Mouse (Mus musculus) liver, embryonic 14.5 days (tissue): ENCODE data around the gene 9130409I23Rik. TPM values are rescaled to one million over a fixed set of nuclear protein-coding genes. Genes with fewer than 3 reads are reported as not detected.
"Not testable (repeated sequence)": the region's sequence is repeated elsewhere in the genome, so short reads cannot be mapped to it uniquely, and the experiment has no call there.

Experiments used
- ATAC-seq: fragments of 200-750 bp; cut with Nextera tagmentation; 2 replicates; pipeline ENCODE4 v1.8.0; 2017; ENCODE audit warnings: moderate number of reproducible peaks, mild to moderate bottlenecking, moderate library complexity; ENCODE audit not compliant: insufficient read depth
- DNase-seq, 3 experiments: peaks; one replicate each; pipeline ENCODE4 v3.0.0-alpha.2; 2012 to 2013; ENCODE audit warnings: low read depth in 3 of 3, low spot score in 3 of 3
- H3K27ac ChIP-seq: fragments of 300-500 bp; sonication (generic); 2 replicates; pipeline ENCODE4 v1.5.1; 2014; ENCODE audit warnings: moderate library complexity, mild to moderate bottlenecking, control low read depth, inconsistent platforms
- H3K27me3 ChIP-seq: fragments of 300-500 bp; sonication (generic); 2 replicates; pipeline ENCODE4 v1.6.1; 2014; ENCODE audit warnings: mild to moderate bottlenecking, low read length, moderate library complexity; ENCODE audit not compliant: control insufficient read depth, insufficient read depth
- H3K36me3 ChIP-seq: fragments of 300-500 bp; sonication (generic); replicated peaks from 2 replicates; pipeline ENCODE4 v1.6.1; 2014; ENCODE audit warnings: low read depth; ENCODE audit not compliant: control insufficient read depth, insufficient read depth
- H3K4me1 ChIP-seq, 2 experiments: fragments of 200-500 bp in 1 of 2; fragments of 300-500 bp in 1 of 2; sonication (generic) in 1 of 2; replicated peaks; 2 replicates each; pipeline ENCODE4 v1.6.1; 2012 to 2014; ENCODE audit warnings: antibody characterized with exemption in 1 of 2, inconsistent platforms in 1 of 2, low read length in 1 of 2; ENCODE audit not compliant: control insufficient read depth in 2 of 2, insufficient read depth in 2 of 2
- H3K4me2 ChIP-seq: fragments of 300-500 bp; sonication (generic); 2 replicates; pipeline ENCODE4 v1.6.1; 2014; ENCODE audit warnings: low read depth, mild to moderate bottlenecking, control low read depth, moderate library complexity
- H3K4me3 ChIP-seq, 2 experiments: fragments of 200-500 bp in 1 of 2; fragments of 300-500 bp in 1 of 2; sonication (generic) in 1 of 2; 2 replicates each; pipeline ENCODE4 v1.5.1; 2012 to 2014; ENCODE audit warnings: low read depth in 2 of 2, low read length in 2 of 2, mild to moderate bottlenecking in 2 of 2, control low read depth in 1 of 2, inconsistent platforms in 1 of 2, moderate library complexity in 1 of 2; ENCODE audit not compliant: insufficient read depth in 1 of 2
- H3K9ac ChIP-seq: fragments of 300-500 bp; sonication (generic); replicated peaks from 2 replicates; pipeline ENCODE4 v1.6.1; 2014; ENCODE audit warnings: mild to moderate bottlenecking, control low read depth, moderate library complexity
- H3K9me3 ChIP-seq: fragments of 300-500 bp; sonication (generic); 2 replicates; pipeline ENCODE4 v1.6.1; 2016; ENCODE audit warnings: low read length, mixed read lengths; ENCODE audit not compliant: control insufficient read depth
- CTCF ChIP-seq: IDR thresholded peaks from 2 replicates; pipeline ENCODE4 v1.5.1; 2016; ENCODE audit warnings: antibody characterized with exemption, low read depth, control low read depth
- EP300 ChIP-seq: IDR thresholded peaks from 2 replicates; pipeline ENCODE4 v1.6.1; 2016; ENCODE audit warnings: antibody characterized with exemption, low read depth
- WGBS: fragments of 180-500 bp; shearing (Covaris S2); extraction: QIAGEN DNeasy Blood & Tissue Kit; methylation state at CpG from one replicate; pipeline ENCODE4 v1.1.7; 2014; ENCODE audit not compliant: insufficient replicate concordance; 5-methylcytosine and 5-hydroxymethylcytosine counted together
- polyA plus RNA-seq, 2 experiments: library from polyadenylated mRNA; depleted of rRNA in 1 of 2; stranded (reverse) in 1 of 2; unstranded in 1 of 2; fragments of >200 nt; fragmentation: Nextera tagmentation in 1 of 2; extraction: Ambion mirVana in 1 of 2; gene quantifications; 2 replicates each; pipeline versions ENCODE4 v1.2.1 to v1.2.3; 2012 to 2014

The 9130409I23Rik gene
- polyA plus RNA-seq, 2 experiments: 0.03 TPM; not detected in 1

- H3K9me3 ChIP-seq: no peaks in the 10 kb centered on the region
- ATAC-seq: peak; percentile 67
- H3K27me3 ChIP-seq: peaks cover 6% of the 10 kb centered on the region
- H3K4me3 ChIP-seq: no peak overlapping the region
- H3K9ac ChIP-seq: no peak overlapping the region
- peaks cover 9 to 11% of the 10 kb centered on the region in 2 experiments for H3K4me1 ChIP-seq
- DNase-seq: peak in 2 of 3 experiments; percentile 45 to 58
- no peak overlapping the region for H3K4me2 ChIP-seq
- no peak overlapping the region for H3K27ac ChIP-seq
- 4% methylated on average over 1 of the region's 1 CpGs for WGBS
- no peak for TF ChIP-seq EP300
- peak; percentile 90 for TF ChIP-seq CTCF
- H3K36me3 ChIP-seq: no peaks in the 10 kb centered on the region
Observed at GRCm38 (mm10) chr1:181022265-181022664, 28.8 kb upstream of the 9130409I23Rik start.

- peak; percentile 80 for ATAC-seq
- peaks cover 0 to 10% of the 10 kb centered on the region in 2 experiments; a peak in 2 of 4 replicates for H3K4me1 ChIP-seq
- not testable (repeated sequence) for H3K4me2 ChIP-seq, H3K9ac ChIP-seq, H3K9me3 ChIP-seq, H3K4me3 ChIP-seq, H3K27ac ChIP-seq, H3K27me3 ChIP-seq, DNase-seq, H3K36me3 ChIP-seq
- 60% methylated on average over 5 of the region's 5 CpGs for WGBS
Observed at GRCm38 (mm10) chr1:181035015-181035778, 15.8 kb upstream of the 9130409I23Rik start.

DNA sequence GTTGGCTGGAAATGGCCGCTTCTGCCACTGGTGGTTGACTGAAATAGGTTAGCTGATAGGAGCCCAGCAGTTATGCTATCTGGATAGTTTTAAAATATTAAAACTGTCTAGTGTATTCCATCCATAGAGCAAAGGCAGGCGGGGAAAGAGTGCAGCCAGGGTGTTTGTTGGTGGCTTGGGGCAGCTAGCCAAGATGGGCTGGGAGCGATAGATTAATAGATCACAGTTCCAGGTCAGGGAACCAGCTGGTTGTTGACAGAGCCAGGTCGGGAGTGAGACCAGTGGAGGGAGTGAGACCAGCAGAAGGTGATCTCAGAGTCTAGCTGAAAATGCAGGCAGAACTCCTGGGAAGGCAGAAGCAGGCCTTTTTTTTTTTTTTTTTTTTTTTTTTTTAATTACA, 13.4 kb upstream of the 9130409I23Rik start:
- no peak for TF ChIP-seq CTCF
- TF ChIP-seq EP300: no peak
- ATAC-seq (no peak), DNase-seq (no peak)

GRCm38 (mm10) chr1:181039652-181040051, 11.4 kb upstream of the 9130409I23Rik start:
- TF ChIP-seq EP300 (no peak), CTCF (peak; percentile 77)
- H3K4me2 ChIP-seq: no peak overlapping the region
- WGBS: 4% methylated on average over 4 of the region's 4 CpGs
- no peaks in the 10 kb centered on the region for H3K9me3 ChIP-seq
- no peak overlapping the region for H3K4me3 ChIP-seq
- ATAC-seq (no peak), DNase-seq (peak in 1 of 3 experiments; percentile 47)
- no peak overlapping the region for H3K27ac ChIP-seq
- H3K36me3 ChIP-seq: no peaks in the 10 kb centered on the region
- no peak overlapping the region for H3K9ac ChIP-seq
- no peaks in the 10 kb centered on the region; the same call in 1 of the 2 replicates for H3K27me3 ChIP-seq
- H3K4me1 ChIP-seq: peaks cover 0 to 10% of the 10 kb centered on the region in 2 experiments; a peak in 2 of 4 replicates

More for the DNA sequence above, 13.4 kb upstream of the 9130409I23Rik start:
- no peaks in the 10 kb centered on the region; the same call in 1 of the 2 replicates for H3K27me3 ChIP-seq
- peaks cover 0 to 10% of the 10 kb centered on the region in 2 experiments; a peak in 2 of 4 replicates for H3K4me1 ChIP-seq
- WGBS: 50% methylated on average over 4 of the region's 4 CpGs
- no peak overlapping the region for H3K4me2 ChIP-seq
- no peak overlapping the region for H3K4me3 ChIP-seq
- no peak overlapping the region for H3K9ac ChIP-seq
- H3K9me3 ChIP-seq: no peaks in the 10 kb centered on the region
- H3K27ac ChIP-seq: no peak overlapping the region
- H3K36me3 ChIP-seq: no peaks in the 10 kb centered on the region

DNA sequence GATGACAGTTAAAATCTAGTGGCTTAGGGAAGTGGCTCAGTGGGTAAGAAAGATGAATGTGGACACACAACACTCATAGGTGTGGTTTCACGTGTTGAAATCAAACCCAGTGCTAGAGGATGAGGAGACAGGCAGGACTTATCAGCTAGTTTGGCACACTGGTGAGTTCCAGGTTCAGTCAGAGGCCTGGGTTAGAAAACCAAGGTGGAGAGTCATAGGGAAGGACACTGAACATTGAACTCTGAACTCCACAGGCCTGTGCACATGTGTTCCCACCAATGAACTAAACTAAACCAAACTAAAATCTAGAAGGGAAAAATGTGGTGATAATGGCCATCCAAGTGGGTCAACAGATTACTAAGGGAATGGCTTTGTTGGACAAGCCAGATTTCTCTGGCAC, 3.5 kb upstream of the 9130409I23Rik start:
- Histone ChIP-seq H3K4me1 (no peaks in the 10 kb centered on the region), H3K4me3 (no peak overlapping the region), H3K4me2 (no peak overlapping the region), H3K9ac (no peak overlapping the region), H3K9me3 (no peaks in the 10 kb centered on the region), H3K36me3 (no peaks in the 10 kb centered on the region), H3K27ac (no peak overlapping the region), H3K27me3 (no peaks in the 10 kb centered on the region)
- ATAC-seq: no peak
- TF ChIP-seq EP300: no peak
- TF ChIP-seq CTCF: no peak
- DNase-seq: no peak
- WGBS: 31% methylated on average over 1 of the region's 1 CpGs
